Mouse (Mus musculus): ENCODE results near the gene Abi1. TPM values are rescaled to one million over a fixed set of nuclear protein-coding genes. Genes with fewer than 3 reads are reported as not detected.
A peak's percentile ranks its signal among the peaks of the same experiment; 100 is the strongest.

Gene Abi1
- polyA plus RNA-seq, 1 experiment from 2014 or later = 40.7 TPM

DNA sequence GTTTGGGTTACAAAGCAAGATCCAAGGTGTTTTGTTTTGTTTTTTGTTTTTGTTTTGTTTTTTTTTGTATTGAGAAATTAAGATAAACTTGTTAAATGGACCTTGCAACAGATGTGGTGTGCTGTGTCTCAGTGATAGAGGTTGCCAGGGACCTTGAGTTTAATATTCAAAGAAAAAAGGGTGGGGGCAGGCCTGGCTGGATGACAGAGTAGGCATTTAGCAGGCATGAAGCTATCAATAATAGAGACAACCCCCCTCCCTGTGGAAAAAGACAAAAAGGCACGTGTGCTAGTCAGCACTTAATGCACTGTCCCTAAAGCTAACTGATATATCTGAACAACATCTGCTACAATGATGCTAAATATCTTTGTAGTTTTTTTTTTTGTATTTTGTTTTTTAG lies 31.4 kb upstream of the Abi1 start:
- 51% methylated on average over 1 of the region's 1 CpGs for WGBS
- ATAC-seq (ENCODE audit: low FRiP score, low TSS enrichment) = no peak
- DNase-seq (ENCODE audit: low spot score) = no peak

DNA sequence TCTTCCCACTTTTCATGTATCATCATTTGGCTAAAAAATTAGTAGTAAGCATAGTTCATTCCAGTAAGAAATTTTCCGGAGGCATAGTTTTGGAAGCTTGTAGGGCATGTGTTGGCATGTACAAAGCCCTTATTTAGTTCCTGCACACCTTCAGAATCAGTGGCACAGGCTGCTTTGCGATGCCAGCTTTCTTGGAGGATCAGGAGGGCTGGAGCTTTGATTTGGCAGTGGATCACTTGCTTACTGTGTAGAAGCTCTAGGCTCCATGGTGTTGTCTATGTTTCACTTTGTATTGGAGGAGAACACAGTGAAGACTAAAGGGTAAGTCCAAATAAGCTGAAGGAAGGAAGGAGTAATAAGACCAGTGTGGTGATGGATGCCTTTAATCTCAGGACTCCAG lies 30.4 kb upstream of the Abi1 start:
- Histone ChIP-seq H3K36me3 (ENCODE audit: control insufficient read depth, insufficient read depth, low read length) (no peaks in the 10 kb centered on the region), H3K27ac (replicated peaks) (no peak overlapping the region), H3K9ac (ENCODE audit: low read length) (no peak overlapping the region), H3K9me3 (ENCODE audit: control insufficient read depth, low read length) (no peaks in the 10 kb centered on the region), H3K4me1 (replicated peaks; ENCODE audit: control insufficient read depth, insufficient read depth) (no peaks in the 10 kb centered on the region), H3K27me3 (ENCODE audit: control insufficient read depth, insufficient read depth, low read length) (no peaks in the 10 kb centered on the region), H3K4me2 (replicated peaks; ENCODE audit: low read depth) (no peak overlapping the region), H3K4me3 (ENCODE audit: low read depth, low read length) (no peak overlapping the region)
- 82% methylated on average over 2 of the region's 2 CpGs for WGBS
- TF ChIP-seq CTCF (IDR thresholded peaks at IDR 0.05; ENCODE audit: low read depth) (no peak), EP300 (optimal IDR thresholded peaks at IDR 0.05) (no peak)
- DNase-seq (ENCODE audit: low spot score) (no peak), ATAC-seq (ENCODE audit: low FRiP score, low TSS enrichment) (no peak)

More for the DNA sequence above, 31.4 kb upstream of the Abi1 start:
- Histone ChIP-seq H3K9me3 (ENCODE audit: control insufficient read depth, low read length) (no peaks in the 10 kb centered on the region), H3K9ac (ENCODE audit: low read length) (no peak overlapping the region), H3K27me3 (ENCODE audit: control insufficient read depth, insufficient read depth, low read length) (no peaks in the 10 kb centered on the region), H3K36me3 (ENCODE audit: control insufficient read depth, insufficient read depth, low read length) (no peaks in the 10 kb centered on the region), H3K4me2 (replicated peaks; ENCODE audit: low read depth) (no peak overlapping the region), H3K4me1 (replicated peaks; ENCODE audit: control insufficient read depth, insufficient read depth) (no peaks in the 10 kb centered on the region), H3K4me3 (ENCODE audit: low read depth, low read length) (no peak overlapping the region), H3K27ac (replicated peaks) (no peak overlapping the region)
- no peak for TF ChIP-seq CTCF (IDR thresholded peaks at IDR 0.05; ENCODE audit: low read depth)
- TF ChIP-seq EP300 (optimal IDR thresholded peaks at IDR 0.05) = no peak

DNA sequence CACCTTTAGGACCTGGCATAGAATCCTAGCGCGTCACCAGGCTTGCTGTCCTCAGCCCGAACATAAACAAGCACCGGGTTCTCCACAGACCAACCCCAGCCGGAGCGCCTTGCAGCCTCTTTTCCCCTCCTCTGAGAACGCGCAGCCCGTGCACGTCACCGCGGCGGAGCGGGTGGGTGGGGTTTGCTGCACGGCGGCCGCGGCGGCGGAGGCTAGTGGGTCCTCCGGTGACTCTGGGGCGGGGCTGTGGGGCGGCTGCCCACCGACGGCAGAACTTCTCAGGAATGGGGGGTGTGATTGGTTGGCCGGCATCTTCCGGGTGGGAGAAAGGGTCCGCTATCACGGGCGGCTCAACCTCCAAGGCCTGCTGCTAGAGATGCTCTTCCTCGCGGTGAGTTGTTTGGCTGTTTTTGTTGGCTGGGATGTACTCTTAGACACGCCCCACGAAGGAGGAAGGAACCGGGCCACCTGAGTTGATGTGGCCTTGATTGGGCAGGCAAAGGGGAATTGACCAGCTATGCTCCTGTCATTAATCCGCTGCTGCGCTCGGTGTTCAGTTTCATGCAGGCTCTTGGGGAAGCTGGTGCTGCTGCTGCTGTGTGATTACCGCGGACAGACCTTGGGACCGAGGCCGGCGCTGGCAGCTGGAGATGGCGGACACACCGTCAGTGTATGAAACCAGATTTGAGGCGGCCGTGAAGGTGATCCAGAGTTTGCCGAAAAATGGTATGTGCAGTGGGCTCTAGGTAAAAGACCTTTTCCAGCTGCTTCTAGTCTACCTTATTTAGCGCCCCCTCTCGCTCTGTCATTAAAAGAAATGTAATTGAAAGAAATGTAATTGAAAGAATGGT lies 29.1 kb upstream of the Abi1 start:
- no peaks in the 10 kb centered on the region for H3K4me1 ChIP-seq (replicated peaks; ENCODE audit: control insufficient read depth, insufficient read depth)
- ATAC-seq (ENCODE audit: low FRiP score, low TSS enrichment) (peak; percentile 91), DNase-seq (ENCODE audit: low spot score) (peak; percentile 95)
- no peaks in the 10 kb centered on the region for H3K36me3 ChIP-seq (ENCODE audit: control insufficient read depth, insufficient read depth, low read length)
- H3K4me3 ChIP-seq (ENCODE audit: low read depth, low read length) = peak overlapping the region; percentile 49
- TF ChIP-seq CTCF (IDR thresholded peaks at IDR 0.05; ENCODE audit: low read depth) (peak; percentile 57), EP300 (optimal IDR thresholded peaks at IDR 0.05) (no peak)
- no peaks in the 10 kb centered on the region for H3K9me3 ChIP-seq (ENCODE audit: control insufficient read depth, low read length)
- peak overlapping the region; percentile 78 for H3K9ac ChIP-seq (ENCODE audit: low read length)
- H3K4me2 ChIP-seq (replicated peaks; ENCODE audit: low read depth) = peak overlapping the region; percentile 98
- H3K27me3 ChIP-seq (ENCODE audit: control insufficient read depth, insufficient read depth, low read length) = no peaks in the 10 kb centered on the region
- WGBS = under 1% methylated on average over 48 of the region's 50 CpGs
- H3K27ac ChIP-seq (replicated peaks) = peak overlapping the region; percentile 99

DNA sequence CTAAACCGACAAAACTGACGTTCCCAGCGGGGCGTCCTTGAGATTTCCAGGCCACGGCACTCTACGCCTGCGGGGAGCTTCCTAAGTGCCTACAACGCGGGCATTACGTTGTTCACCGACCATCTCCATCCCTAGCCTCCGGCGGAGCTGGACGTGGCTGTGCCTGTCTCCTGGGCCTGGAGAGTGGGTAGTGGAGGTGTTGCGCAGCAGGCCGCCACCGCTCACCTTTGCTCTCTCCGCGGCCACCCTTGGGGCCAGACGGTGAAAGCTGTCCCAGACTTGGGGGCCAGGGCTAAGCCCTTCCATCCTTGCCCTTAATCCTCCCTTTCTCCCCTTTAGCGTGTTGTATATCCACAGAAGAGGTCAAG lies 28.3 kb upstream of the Abi1 start:
- Histone ChIP-seq H3K4me2 (replicated peaks; ENCODE audit: low read depth) (peak overlapping the region; percentile 98), H3K4me3 (ENCODE audit: low read depth, low read length) (peak overlapping the region; percentile 49), H3K27me3 (ENCODE audit: control insufficient read depth, insufficient read depth, low read length) (no peaks in the 10 kb centered on the region), H3K36me3 (ENCODE audit: control insufficient read depth, insufficient read depth, low read length) (no peaks in the 10 kb centered on the region), H3K27ac (replicated peaks) (peak overlapping the region; percentile 99), H3K9me3 (ENCODE audit: control insufficient read depth, low read length) (no peaks in the 10 kb centered on the region), H3K9ac (ENCODE audit: low read length) (peak overlapping the region; percentile 78), H3K4me1 (replicated peaks; ENCODE audit: control insufficient read depth, insufficient read depth) (no peaks in the 10 kb centered on the region)
- under 1% methylated on average over 20 of the region's 21 CpGs for WGBS
- DNase-seq (ENCODE audit: low spot score) (no peak), ATAC-seq (ENCODE audit: low FRiP score, low TSS enrichment) (peak; percentile 49)
- TF ChIP-seq CTCF (IDR thresholded peaks at IDR 0.05; ENCODE audit: low read depth) (no peak), EP300 (optimal IDR thresholded peaks at IDR 0.05) (no peak)

DNA sequence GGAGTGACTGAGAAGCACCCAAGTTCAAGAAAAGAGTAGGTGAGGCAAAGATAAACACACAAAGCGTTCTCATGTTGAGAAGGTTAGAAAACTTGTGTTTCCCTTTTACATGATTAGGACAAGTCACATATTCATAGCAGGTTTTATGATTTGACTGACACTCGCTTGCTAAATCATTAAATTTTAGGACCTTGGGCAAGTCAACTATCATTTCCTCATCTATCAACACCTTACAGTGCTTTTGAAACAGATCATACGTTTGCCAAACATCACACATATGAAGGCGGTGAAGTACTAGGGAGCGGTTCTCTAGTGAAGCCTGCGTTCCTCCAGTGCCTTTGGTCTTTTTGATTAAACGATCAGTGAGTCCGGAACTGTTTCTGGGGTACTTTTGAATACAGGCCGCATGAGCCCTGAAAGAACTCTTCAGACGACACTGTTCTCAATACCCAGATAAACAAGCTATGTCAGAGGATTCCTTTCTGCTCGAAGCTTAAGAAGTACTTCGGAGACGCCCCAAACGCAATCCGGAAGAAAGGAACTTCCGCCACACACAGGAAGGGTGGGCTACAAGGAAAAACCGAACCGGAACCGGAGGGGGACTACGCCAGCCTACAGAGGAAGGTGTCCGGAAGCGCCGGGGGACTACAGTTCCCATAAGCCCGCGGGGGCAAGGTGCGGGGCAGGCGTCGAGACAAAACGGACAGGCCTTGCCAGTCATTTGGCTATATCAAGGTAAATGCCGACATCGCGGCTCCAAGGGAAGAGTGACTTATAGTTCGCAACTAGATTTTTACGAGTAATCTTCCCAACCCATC lies 27.7 kb upstream of the Abi1 start, which contains the start of gene Acbd5:
TSS of gene Acbd5 (plus strand) at position 616 of the 818 bp plus-strand sequence.
- no peaks in the 10 kb centered on the region for H3K36me3 ChIP-seq (ENCODE audit: control insufficient read depth, insufficient read depth, low read length)
- peak within 1 kb of the TSS; percentile 99 for H3K27ac ChIP-seq (replicated peaks)
- ATAC-seq (ENCODE audit: low FRiP score, low TSS enrichment) = peak; percentile 97
- H3K4me3 ChIP-seq (ENCODE audit: low read depth, low read length) = peak within 1 kb of the TSS; percentile 49
- H3K4me2 ChIP-seq (replicated peaks; ENCODE audit: low read depth) = peak within 1 kb of the TSS; percentile 98
- no peaks in the 10 kb centered on the region for H3K4me1 ChIP-seq (replicated peaks; ENCODE audit: control insufficient read depth, insufficient read depth)
- TF ChIP-seq EP300 (optimal IDR thresholded peaks at IDR 0.05) (no peak), CTCF (IDR thresholded peaks at IDR 0.05; ENCODE audit: low read depth) (peak; percentile 4; the same call in 1 of the 2 replicates)
- peak within 1 kb of the TSS; percentile 78 for H3K9ac ChIP-seq (ENCODE audit: low read length)
- no peaks in the 10 kb centered on the region for H3K27me3 ChIP-seq (ENCODE audit: control insufficient read depth, insufficient read depth, low read length)
- 2% methylated on average over 34 of the region's 34 CpGs for WGBS
- peak; percentile 97 for DNase-seq (ENCODE audit: low spot score)
- H3K9me3 ChIP-seq (ENCODE audit: control insufficient read depth, low read length) = no peaks in the 10 kb centered on the region

Data from stomach, postnatal 0 days (tissue).